Mouse (Mus musculus) forebrain, embryonic 13.5 days (tissue): Measurements from ENCODE around the gene Sirpb1b. TPM values are rescaled to one million over a fixed set of nuclear protein-coding genes. Genes with fewer than 3 reads are reported as not detected.
"Not testable (repeated sequence)": the region's sequence is repeated elsewhere in the genome, so short reads cannot be mapped to it uniquely, and the experiment has no call there.

ENCODE experiments used
- ATAC-seq: fragments of 200-750 bp; cut with Nextera tagmentation; 2 replicates; pipeline ENCODE4 v1.8.0; 2017
- H3K27ac ChIP-seq: fragments of 300-500 bp; sonication (generic); 2 replicates; pipeline ENCODE4 v1.5.1; 2015; ENCODE audit warnings: inconsistent platforms, mild to moderate bottlenecking, moderate library complexity
- H3K27me3 ChIP-seq: fragments of 300-500 bp; sonication (generic); 2 replicates; pipeline ENCODE4 v1.6.1; 2015; ENCODE audit warnings: mild to moderate bottlenecking, inconsistent platforms
- H3K36me3 ChIP-seq: fragments of 300-500 bp; sonication (generic); 2 replicates; pipeline ENCODE4 v1.6.1; 2015; ENCODE audit warnings: mild to moderate bottlenecking, inconsistent platforms; ENCODE audit not compliant: poor library complexity, severe bottlenecking
- H3K4me1 ChIP-seq: fragments of 300-500 bp; sonication (generic); 2 replicates; pipeline ENCODE4 v1.6.1; 2015; ENCODE audit warnings: inconsistent platforms
- H3K4me2 ChIP-seq: fragments of 300-500 bp; sonication (generic); 2 replicates; pipeline ENCODE4 v1.6.1; 2015; ENCODE audit warnings: inconsistent platforms, mild to moderate bottlenecking, moderate library complexity
- H3K4me3 ChIP-seq: fragments of 300-500 bp; sonication (generic); 2 replicates; pipeline ENCODE4 v1.5.1; 2015; ENCODE audit warnings: mild to moderate bottlenecking, inconsistent platforms
- H3K9ac ChIP-seq: fragments of 300-500 bp; sonication (generic); 2 replicates; pipeline ENCODE4 v1.6.1; 2015; ENCODE audit warnings: mild to moderate bottlenecking, inconsistent platforms
- H3K9me3 ChIP-seq: fragments of 300-500 bp; sonication (generic); replicated peaks from 2 replicates; pipeline ENCODE4 v1.6.1; 2016; ENCODE audit warnings: inconsistent platforms
- whole genome bisulfite sequencing: fragments of 180-500 bp; shearing (Covaris S2); methylation state at CpG from one replicate; pipeline ENCODE4 v1.1.7; 2015; 5-methylcytosine and 5-hydroxymethylcytosine counted together
- polyA plus RNA-seq: library from polyadenylated mRNA; unstranded; fragments of >200 nt; fragmentation: Nextera tagmentation; extraction: Ambion mirVana; gene quantifications from 2 replicates; pipeline ENCODE4 v1.2.1, GENCODE M21; 2015

Sirpb1b gene
- polyA plus RNA-seq: not detected in 2 replicates

GRCm38 (mm10) chr3:15574887-15575286 lies at the start of gene Sirpb1b:
Gene Sirpb1b, minus strand, starts transcription at chr3:15575065.
- not testable (repeated sequence) for H3K4me2 ChIP-seq, H3K4me3 ChIP-seq, H3K36me3 ChIP-seq, H3K27ac ChIP-seq, H3K9me3 ChIP-seq, ATAC-seq, H3K9ac ChIP-seq, H3K27me3 ChIP-seq, H3K4me1 ChIP-seq
- 83% methylated on average over 1 of the region's 1 CpGs for WGBS

- not testable (repeated sequence) for H3K27me3 ChIP-seq, H3K9ac ChIP-seq, ATAC-seq, H3K4me1 ChIP-seq, H3K36me3 ChIP-seq, H3K9me3 ChIP-seq, H3K4me3 ChIP-seq, H3K4me2 ChIP-seq, H3K27ac ChIP-seq
- 98% methylated on average over 2 of the region's 2 CpGs for WGBS
These were observed 15.7 kb upstream of the Sirpb1b start for GRCm38 (mm10) chr3:15590377-15591117.

GRCm38 (mm10) chr3:15586665-15587064 lies 11.8 kb upstream of the Sirpb1b start:
- not testable (repeated sequence) for H3K36me3 ChIP-seq, H3K4me3 ChIP-seq, H3K27me3 ChIP-seq, H3K4me2 ChIP-seq, ATAC-seq, H3K9ac ChIP-seq, H3K4me1 ChIP-seq, H3K27ac ChIP-seq
- peaks cover 12% of the 10 kb centered on the region for H3K9me3 ChIP-seq
- WGBS: 87% methylated on average over 1 of the region's 1 CpGs

GRCm38 (mm10) chr3:15583452-15583851 lies 8.6 kb upstream of the Sirpb1b start:
- no peak for ATAC-seq
- Histone ChIP-seq H3K4me2 (no peak overlapping the region), H3K36me3 (no peaks in the 10 kb centered on the region), H3K4me1 (no peaks in the 10 kb centered on the region), H3K9me3 (peaks cover 12% of the 10 kb centered on the region), H3K4me3 (no peak overlapping the region), H3K27ac (no peak overlapping the region), H3K9ac (no peak overlapping the region), H3K27me3 (no peaks in the 10 kb centered on the region)
- 88% methylated on average over 1 of the region's 1 CpGs for WGBS

GRCm38 (mm10) chr3:15582948-15583347 lies 8.1 kb upstream of the Sirpb1b start:
- H3K36me3 ChIP-seq, H3K4me2 ChIP-seq, H3K4me3 ChIP-seq, ATAC-seq, H3K27me3 ChIP-seq, H3K27ac ChIP-seq, H3K9ac ChIP-seq, H3K4me1 ChIP-seq: not testable (repeated sequence)
- peaks cover 12% of the 10 kb centered on the region for H3K9me3 ChIP-seq
- 86% methylated on average over 3 of the region's 3 CpGs for WGBS

- H3K27me3 ChIP-seq, ATAC-seq, H3K36me3 ChIP-seq, H3K27ac ChIP-seq, H3K4me3 ChIP-seq, H3K9me3 ChIP-seq, H3K9ac ChIP-seq, H3K4me2 ChIP-seq, H3K4me1 ChIP-seq: not testable (repeated sequence)
These were observed 1.6 kb upstream of the Sirpb1b start for GRCm38 (mm10) chr3:15576466-15576865.

- Histone ChIP-seq H3K36me3 (no peaks in the 10 kb centered on the region), H3K27ac (no peak overlapping the region), H3K9me3 (peaks cover 6% of the 10 kb centered on the region; the same call in 1 of the 2 replicates), H3K9ac (no peak overlapping the region), H3K4me2 (no peak overlapping the region), H3K27me3 (no peaks in the 10 kb centered on the region), H3K4me1 (no peaks in the 10 kb centered on the region), H3K4me3 (no peak overlapping the region)
- no peak for ATAC-seq
These were observed 46.3 kb downstream of the Sirpb1b start for GRCm38 (mm10) chr3:15528589-15528988.

GRCm38 (mm10) chr3:15513608-15514007 lies 61.3 kb downstream of the Sirpb1b start:
- not testable (repeated sequence) for H3K27me3 ChIP-seq, H3K36me3 ChIP-seq, H3K9ac ChIP-seq, H3K4me1 ChIP-seq, H3K4me3 ChIP-seq, H3K9me3 ChIP-seq, H3K27ac ChIP-seq, ATAC-seq, H3K4me2 ChIP-seq
- WGBS: 93% methylated on average over 11 of the region's 11 CpGs

- not testable (repeated sequence) for H3K4me3 ChIP-seq, H3K27me3 ChIP-seq, H3K27ac ChIP-seq, H3K4me2 ChIP-seq, ATAC-seq, H3K9me3 ChIP-seq, H3K36me3 ChIP-seq, H3K4me1 ChIP-seq, H3K9ac ChIP-seq
- WGBS: 81% methylated on average over 3 of the region's 3 CpGs
These were observed 67.0 kb downstream of the Sirpb1b start for GRCm38 (mm10) chr3:15507792-15508321.

- H3K9ac ChIP-seq, H3K27ac ChIP-seq, H3K4me3 ChIP-seq, H3K36me3 ChIP-seq, ATAC-seq, H3K27me3 ChIP-seq, H3K4me2 ChIP-seq, H3K9me3 ChIP-seq, H3K4me1 ChIP-seq: not testable (repeated sequence)
- WGBS: 71% methylated on average over 2 of the region's 2 CpGs
These were observed 100.0 kb downstream of the Sirpb1b start for GRCm38 (mm10) chr3:15474831-15475230.

GRCm38 (mm10) chr3:15470158-15470557 lies 104.7 kb downstream of the Sirpb1b start:
- not testable (repeated sequence) for H3K27me3 ChIP-seq, H3K27ac ChIP-seq, H3K4me2 ChIP-seq, H3K9me3 ChIP-seq, ATAC-seq, H3K36me3 ChIP-seq, H3K9ac ChIP-seq, H3K4me1 ChIP-seq, H3K4me3 ChIP-seq
- 58% methylated on average over 2 of the region's 3 CpGs for WGBS
